Mouse (Mus musculus) forebrain, embryonic 15.5 days (tissue): Measurements from ENCODE around the gene Zfp641. TPM values are rescaled to one million over a fixed set of nuclear protein-coding genes. Genes with fewer than 3 reads are reported as not detected.
A peak's percentile ranks its signal among the peaks of the same experiment; 100 is the strongest.

ENCODE experiments used
- ATAC-seq: fragments of 200-750 bp; cut with Nextera tagmentation; replicated peaks from 2 replicates; pipeline ENCODE4 v1.8.0; 2017; ENCODE audit warnings: mild to moderate bottlenecking, moderate TSS enrichment, moderate library complexity
- H3K27ac ChIP-seq: fragments of 300-500 bp; sonication (generic); replicated peaks from 2 replicates; pipeline ENCODE4 v1.5.1; 2015; ENCODE audit warnings: mild to moderate bottlenecking, inconsistent platforms
- H3K27me3 ChIP-seq: fragments of 300-500 bp; sonication (generic); 2 replicates; pipeline ENCODE4 v1.6.1; 2015; ENCODE audit warnings: inconsistent platforms
- H3K36me3 ChIP-seq: fragments of 300-500 bp; sonication (generic); 2 replicates; pipeline ENCODE4 v1.6.1; 2015; ENCODE audit warnings: mild to moderate bottlenecking, inconsistent platforms
- H3K4me1 ChIP-seq: fragments of 300-500 bp; sonication (generic); 2 replicates; pipeline ENCODE4 v1.6.1; 2015; ENCODE audit warnings: inconsistent platforms
- H3K4me2 ChIP-seq: fragments of 300-500 bp; sonication (generic); replicated peaks from 2 replicates; pipeline ENCODE4 v1.6.1; 2015; ENCODE audit warnings: mild to moderate bottlenecking, inconsistent platforms
- H3K4me3 ChIP-seq: fragments of 300-500 bp; sonication (generic); 2 replicates; pipeline ENCODE4 v1.5.1; 2015; ENCODE audit warnings: mild to moderate bottlenecking, inconsistent platforms
- H3K9ac ChIP-seq: fragments of 300-500 bp; sonication (generic); replicated peaks from 2 replicates; pipeline ENCODE4 v1.6.1; 2015; ENCODE audit warnings: mild to moderate bottlenecking, inconsistent platforms
- H3K9me3 ChIP-seq: fragments of 300-500 bp; sonication (generic); 2 replicates; pipeline ENCODE4 v1.6.1; 2016; ENCODE audit warnings: inconsistent platforms
- WGBS: fragments of 180-500 bp; shearing (Covaris S2); methylation state at CpG from one replicate; pipeline ENCODE4 v1.1.7; 2015; ENCODE audit warnings: mixed read lengths; 5-methylcytosine and 5-hydroxymethylcytosine counted together
- polyA plus RNA-seq: library from polyadenylated mRNA; unstranded; fragments of >200 nt; fragmentation: Nextera tagmentation; extraction: Ambion mirVana; gene quantifications from 2 replicates; pipeline ENCODE4 v1.2.1, GENCODE M21; 2015

Gene Zfp641
- 3.3 and 4.2 TPM in 2 replicates for polyA plus RNA-seq

DNA sequence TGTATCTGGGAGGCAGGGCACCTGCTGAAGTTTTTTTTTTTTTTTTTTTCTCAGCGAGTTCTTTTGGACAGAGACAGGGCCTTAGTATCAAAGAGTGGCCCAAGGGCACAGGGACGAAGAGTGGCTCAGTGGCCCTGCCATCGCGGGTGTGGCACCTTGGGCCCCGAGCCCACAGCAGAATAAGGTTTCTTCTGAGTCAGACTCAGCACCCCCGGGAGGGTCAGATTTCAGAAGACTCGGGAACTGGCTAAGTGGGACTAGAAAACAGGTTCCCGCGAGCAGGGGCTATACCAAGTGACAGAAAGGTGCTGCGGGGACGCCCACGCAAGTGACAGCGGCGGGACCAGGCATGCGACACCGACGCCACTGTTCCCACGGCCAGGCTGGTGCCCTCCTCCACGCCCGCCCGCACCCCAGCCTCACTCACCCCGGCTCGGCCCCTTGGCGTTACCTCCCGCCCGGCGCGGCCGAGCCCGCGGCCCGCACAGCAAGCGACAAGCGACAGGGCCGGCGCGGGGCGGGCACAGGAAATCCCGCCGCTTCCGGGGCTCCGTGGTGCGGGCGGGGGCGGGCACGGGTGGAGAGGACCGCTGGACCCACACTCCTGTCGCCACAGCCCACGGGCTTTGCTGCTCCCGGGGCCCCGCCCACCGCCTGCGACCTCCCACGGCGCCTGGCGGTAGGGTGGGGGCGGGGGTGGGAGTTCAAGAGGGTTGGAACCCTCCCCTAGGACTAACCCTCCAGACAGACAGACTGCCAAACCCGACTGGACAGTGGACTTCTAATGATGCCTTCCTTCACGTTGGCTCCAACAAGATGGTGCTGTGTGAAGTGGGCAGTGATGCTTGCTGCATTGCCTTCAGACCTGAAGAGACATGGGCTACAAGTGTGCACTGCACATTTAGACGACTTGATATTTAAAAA, at the start of gene Zfp641:
Gene Zfp641, minus strand, starts transcription at position 534 of the 924 bp plus-strand sequence.
- ATAC-seq, result peak; percentile 64

DNA sequence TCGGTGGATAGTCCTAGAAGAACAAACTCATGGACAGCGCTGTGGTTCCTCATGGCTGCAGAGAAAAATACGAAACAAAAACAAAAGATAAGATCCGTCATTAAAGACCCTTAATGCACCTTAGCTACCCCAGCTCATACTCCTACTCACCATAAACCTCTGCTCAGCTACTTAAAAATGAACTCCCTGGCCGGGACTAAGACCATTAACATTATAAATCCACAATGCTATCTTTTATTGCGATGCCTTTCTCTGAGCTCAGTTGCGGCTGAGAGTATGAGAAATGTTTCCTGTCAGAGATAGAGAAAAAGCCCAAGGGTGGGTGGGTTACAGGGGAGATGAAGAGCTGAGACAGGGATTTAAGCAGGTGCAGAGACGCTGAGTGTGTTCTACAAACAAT, 44.9 kb upstream of the Zfp641 start, which contains the start of gene Olfr284:
Gene Olfr284, minus strand, starts transcription at position 101 of the 400 bp plus-strand sequence.
- Histone ChIP-seq H3K4me2 (no peak within 1 kb of the TSS), H3K9ac (no peak within 1 kb of the TSS), H3K9me3 (no peaks in the 10 kb centered on the region), H3K27ac (no peak within 1 kb of the TSS), H3K4me3 (no peak within 1 kb of the TSS), H3K36me3 (no peaks in the 10 kb centered on the region), H3K4me1 (no peaks in the 10 kb centered on the region), H3K27me3 (no peaks in the 10 kb centered on the region)
- no peak for ATAC-seq
- WGBS, result 92% methylated on average over 8 of the region's 8 CpGs

More for the DNA sequence above, at the start of gene Zfp641:
- Histone ChIP-seq H3K9ac (peak within 1 kb of the TSS; percentile 77), H3K27me3 (no peaks in the 10 kb centered on the region), H3K27ac (no peak within 1 kb of the TSS), H3K4me3 (peak within 1 kb of the TSS; percentile 70), H3K9me3 (no peaks in the 10 kb centered on the region), H3K4me2 (peak within 1 kb of the TSS; percentile 91), H3K36me3 (no peaks in the 10 kb centered on the region), H3K4me1 (peaks cover 9% of the 10 kb centered on the region; the same call in 1 of the 2 replicates)
- WGBS, result 2% methylated on average over 58 of the region's 60 CpGs

DNA sequence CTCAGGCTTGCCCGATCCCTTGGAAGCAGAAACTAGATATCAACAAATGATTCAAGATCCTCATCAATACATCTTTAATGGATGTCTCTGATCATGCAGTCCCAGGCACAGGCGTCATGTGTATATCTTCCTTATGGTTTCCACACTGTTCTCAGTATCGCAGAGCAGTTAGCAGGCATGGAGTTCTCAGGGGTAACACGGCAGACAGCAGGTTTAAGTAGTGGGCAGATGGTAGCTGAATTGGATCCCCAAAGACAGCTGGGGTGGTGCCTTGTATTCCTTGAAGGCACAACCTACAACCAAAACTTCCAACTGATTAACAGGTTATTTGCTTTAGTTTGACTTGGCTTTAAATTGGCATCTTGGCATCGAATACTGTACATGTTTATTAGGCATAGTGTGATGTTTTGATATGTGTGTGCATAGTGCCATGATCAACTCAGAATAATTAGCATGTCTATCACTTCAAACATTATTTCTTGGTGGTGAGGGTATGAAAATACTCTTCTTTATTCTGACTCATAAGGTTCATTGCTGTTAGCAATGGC, 21.3 kb upstream of the Zfp641 start, which contains the start of gene Olfr285:
Gene Olfr285, minus strand, starts transcription at position 177 of the 548 bp plus-strand sequence.
- peak; percentile 64 for ATAC-seq
- H3K36me3 ChIP-seq, result no peaks in the 10 kb centered on the region
- 73% methylated on average over 5 of the region's 5 CpGs for WGBS

DNA sequence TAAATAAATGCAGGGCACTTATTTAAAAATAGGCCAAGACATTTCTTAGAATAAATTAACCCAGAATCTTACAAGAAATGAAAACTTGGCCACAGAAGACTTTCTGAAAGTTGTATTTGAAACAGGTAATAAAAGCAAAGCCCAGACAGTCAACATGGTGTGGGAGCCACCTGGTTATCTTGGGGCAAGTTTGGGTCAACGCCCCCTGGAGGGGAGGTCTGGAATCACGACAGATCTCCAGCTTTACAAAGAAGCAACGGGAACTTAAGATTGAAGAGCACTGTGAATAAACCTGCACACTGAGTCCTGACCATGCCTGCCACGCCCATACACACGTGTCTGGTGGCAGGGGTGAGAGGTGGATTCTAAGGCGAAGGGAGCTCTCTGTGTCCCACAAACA, 19.7 kb upstream of the Zfp641 start:
- Histone ChIP-seq H3K4me2 (no peak overlapping the region), H3K4me1 (no peaks in the 10 kb centered on the region), H3K9me3 (no peaks in the 10 kb centered on the region), H3K4me3 (no peak overlapping the region), H3K36me3 (no peaks in the 10 kb centered on the region), H3K27ac (no peak overlapping the region), H3K27me3 (no peaks in the 10 kb centered on the region), H3K9ac (no peak overlapping the region)
- ATAC-seq, result no peak
- WGBS, result 53% methylated on average over 6 of the region's 6 CpGs

More for the DNA sequence above, 21.3 kb upstream of the Zfp641 start, which contains the start of gene Olfr285:
- Histone ChIP-seq H3K9ac (no peak within 1 kb of the TSS), H3K4me3 (no peak within 1 kb of the TSS), H3K9me3 (no peaks in the 10 kb centered on the region), H3K27me3 (no peaks in the 10 kb centered on the region), H3K4me1 (no peaks in the 10 kb centered on the region), H3K4me2 (no peak within 1 kb of the TSS), H3K27ac (no peak within 1 kb of the TSS)

DNA sequence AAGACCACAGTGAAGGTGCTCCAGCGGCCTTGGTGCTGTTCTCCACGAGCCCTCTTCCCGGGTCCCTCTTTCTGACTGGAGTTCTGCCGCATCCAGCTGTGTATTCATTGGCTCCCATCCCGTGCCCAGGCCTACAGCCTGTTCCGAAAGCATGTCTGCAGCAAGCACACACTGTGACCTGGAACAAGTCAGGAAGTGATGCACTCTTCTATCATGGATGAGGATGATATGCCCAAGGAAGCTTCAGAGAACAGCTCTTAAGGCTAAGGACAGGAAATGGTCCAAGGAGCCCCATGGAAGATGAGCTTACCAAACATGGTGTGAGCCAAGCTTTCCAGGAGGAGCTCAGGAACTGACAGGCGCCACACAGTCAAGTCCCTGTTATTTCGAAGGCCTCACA, 2.3 kb downstream of the Zfp641 start:
- Histone ChIP-seq H3K27ac (no peak overlapping the region), H3K4me1 (peaks cover 9% of the 10 kb centered on the region; the same call in 1 of the 2 replicates), H3K4me3 (no peak overlapping the region), H3K4me2 (no peak overlapping the region), H3K9ac (no peak overlapping the region), H3K36me3 (no peaks in the 10 kb centered on the region), H3K9me3 (no peaks in the 10 kb centered on the region), H3K27me3 (no peaks in the 10 kb centered on the region)
- ATAC-seq, result no peak
- 91% methylated on average over 8 of the region's 8 CpGs for WGBS

DNA sequence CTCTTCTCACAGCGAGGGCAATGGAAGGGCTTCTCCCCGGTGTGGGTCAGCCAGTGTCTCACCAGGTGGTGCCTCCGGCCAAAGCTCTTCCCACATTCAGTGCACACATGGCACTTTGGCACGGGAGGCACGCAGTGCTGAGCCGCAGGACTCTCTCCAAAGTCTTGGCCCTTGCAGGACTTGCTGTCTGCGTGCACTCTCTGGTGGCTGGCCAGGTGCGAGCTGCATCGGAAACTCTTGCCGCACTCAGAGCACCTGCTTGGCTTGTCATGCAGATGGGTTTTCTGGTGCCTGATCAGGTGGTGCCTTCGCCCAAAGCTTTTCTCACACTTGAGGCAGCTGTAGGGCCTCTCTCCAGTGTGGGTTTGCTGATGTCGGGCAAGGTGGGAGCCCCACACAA, 7.4 kb downstream of the Zfp641 start:
- ATAC-seq, result no peak
- 71% methylated on average over 12 of the region's 12 CpGs for WGBS
- Histone ChIP-seq H3K4me2 (no peak overlapping the region), H3K9ac (no peak overlapping the region), H3K27ac (no peak overlapping the region), H3K9me3 (no peaks in the 10 kb centered on the region), H3K4me3 (no peak overlapping the region), H3K36me3 (no peaks in the 10 kb centered on the region), H3K4me1 (no peaks in the 10 kb centered on the region), H3K27me3 (no peaks in the 10 kb centered on the region)

DNA sequence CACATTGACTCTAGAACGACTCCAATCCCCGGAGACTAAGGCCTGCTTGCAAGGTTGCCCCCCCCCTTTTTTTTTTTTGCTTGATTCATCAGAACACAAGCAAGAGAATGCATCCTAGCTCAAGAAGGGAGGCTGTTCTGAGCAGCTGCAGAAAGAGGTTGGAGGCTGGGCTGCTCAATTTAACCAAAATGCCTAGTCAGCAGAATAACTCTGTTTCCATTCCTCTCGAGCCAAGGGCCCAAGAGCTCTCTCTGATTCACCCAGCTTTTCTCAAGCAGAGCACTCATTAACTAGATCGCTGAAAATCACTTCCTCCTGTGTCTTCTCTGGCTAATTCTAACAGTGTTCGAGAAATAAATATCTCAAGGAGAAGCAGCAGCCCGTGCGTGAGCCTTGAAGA, 9.5 kb downstream of the Zfp641 start:
- Histone ChIP-seq H3K9ac (no peak overlapping the region), H3K27me3 (no peaks in the 10 kb centered on the region), H3K36me3 (no peaks in the 10 kb centered on the region), H3K27ac (0 out of 2 replicates have a peak overlapping the region, but pooled peaks have one; percentile 24), H3K4me2 (no peak overlapping the region), H3K4me1 (no peaks in the 10 kb centered on the region), H3K4me3 (no peak overlapping the region), H3K9me3 (no peaks in the 10 kb centered on the region)
- ATAC-seq, result no peak
- WGBS, result 76% methylated on average over 7 of the region's 7 CpGs

DNA sequence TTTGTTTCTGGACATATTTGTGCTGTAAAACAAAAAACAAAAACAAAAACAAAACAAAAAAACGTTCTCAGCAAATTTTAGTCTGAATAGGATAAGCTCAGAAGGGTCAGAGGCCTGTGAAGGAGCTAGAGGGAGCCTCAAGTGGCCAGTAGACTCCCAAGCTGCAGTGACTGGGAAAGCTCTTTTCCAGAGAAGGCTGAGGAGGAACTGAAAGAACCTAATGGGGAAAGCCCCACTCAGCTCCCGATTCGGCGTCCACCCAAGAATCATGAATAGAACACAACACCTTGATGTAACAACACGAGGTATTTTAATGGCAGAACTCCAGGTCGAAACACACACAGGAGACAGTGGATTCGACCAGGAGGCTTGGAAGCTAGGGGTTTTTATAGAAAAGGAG, 38.2 kb downstream of the Zfp641 start:
- no peak for ATAC-seq
- H3K36me3 ChIP-seq, result no peaks in the 10 kb centered on the region
- no peak overlapping the region for H3K27ac ChIP-seq
- H3K27me3 ChIP-seq, result no peaks in the 10 kb centered on the region
- H3K9ac ChIP-seq, result no peak overlapping the region
- H3K4me3 ChIP-seq, result no peak overlapping the region
- WGBS, result 85% methylated on average over 7 of the region's 7 CpGs
- no peaks in the 10 kb centered on the region for H3K9me3 ChIP-seq
- H3K4me1 ChIP-seq, result no peaks in the 10 kb centered on the region
- no peak overlapping the region for H3K4me2 ChIP-seq

DNA sequence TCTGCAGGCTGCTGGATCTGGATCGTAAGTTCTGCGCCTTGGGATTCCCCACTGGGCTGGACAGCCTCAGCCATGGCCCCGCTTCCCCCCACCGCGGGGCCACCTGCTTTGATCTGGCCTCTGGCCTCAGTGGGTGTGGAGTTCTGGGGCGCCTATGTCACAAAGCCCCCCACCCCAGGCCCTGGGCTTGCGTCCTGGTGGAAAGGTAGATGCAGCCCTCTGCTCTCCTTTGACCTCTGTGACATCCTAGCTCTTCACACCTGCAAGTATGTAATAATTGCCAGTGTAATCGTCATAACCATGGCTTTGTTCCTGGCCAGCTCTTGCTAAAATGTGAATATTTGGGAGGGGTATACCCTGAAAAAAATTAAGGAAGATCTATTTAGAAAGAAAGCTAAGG, 38.8 kb downstream of the Zfp641 start, which contains the start of gene H1fnt:
Gene H1fnt, minus strand, starts transcription at position 101 of the 400 bp plus-strand sequence.
- Histone ChIP-seq H3K4me2 (no peak within 1 kb of the TSS), H3K4me3 (no peak within 1 kb of the TSS), H3K9ac (no peak within 1 kb of the TSS), H3K9me3 (no peaks in the 10 kb centered on the region), H3K27ac (no peak within 1 kb of the TSS), H3K27me3 (no peaks in the 10 kb centered on the region), H3K4me1 (no peaks in the 10 kb centered on the region), H3K36me3 (no peaks in the 10 kb centered on the region)
- no peak for ATAC-seq
- WGBS, result 90% methylated on average over 8 of the region's 8 CpGs

DNA sequence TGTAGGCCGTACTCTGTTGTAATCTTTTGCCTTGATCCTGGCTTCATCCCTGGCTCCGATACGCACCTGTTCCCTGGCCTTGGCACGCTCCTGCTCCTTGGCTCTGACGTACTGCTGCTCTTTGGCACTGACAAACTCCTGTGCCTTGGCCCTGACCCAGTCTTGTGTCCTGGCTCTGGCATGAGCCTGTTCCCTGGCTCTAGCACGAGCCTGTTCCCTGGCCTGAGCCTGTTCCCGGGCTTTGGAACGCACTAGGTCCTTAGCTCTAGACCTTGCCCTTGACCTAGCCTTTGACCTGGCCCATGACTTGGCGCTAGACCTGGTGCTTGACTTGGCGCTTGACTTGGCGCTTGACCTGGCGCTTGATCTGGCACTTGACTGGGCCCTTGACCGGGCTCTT, 39.7 kb downstream of the Zfp641 start:
- Histone ChIP-seq H3K27me3 (no peaks in the 10 kb centered on the region), H3K9ac (no peak overlapping the region), H3K4me3 (no peak overlapping the region), H3K27ac (no peak overlapping the region), H3K36me3 (no peaks in the 10 kb centered on the region), H3K9me3 (no peaks in the 10 kb centered on the region), H3K4me1 (no peaks in the 10 kb centered on the region), H3K4me2 (no peak overlapping the region)
- WGBS, result 92% methylated on average over 13 of the region's 13 CpGs
- ATAC-seq, result no peak
